Mouse (Mus musculus) layer of hippocampus, postnatal 14 days (tissue): ENCODE results near the gene Gdpd2. TPM values are rescaled to one million over a fixed set of nuclear protein-coding genes. Genes with fewer than 3 reads are reported as not detected.

Source experiments
- DNase-seq, 2 experiments: peaks; one replicate each; pipeline ENCODE4 v3.0.0; 2021 to 2022; ENCODE audit warnings: low spot score in 2 of 2, mixed read lengths in 1 of 2
- total RNA-seq, 2 experiments: library from RNA; stranded (reverse); gene quantifications; 2 replicates each; pipeline ENCODE4 v1.2.3; 2021

Gdpd2 gene
- total RNA-seq, 2 experiments from 2014 or later, result 13.1 to 19.1 TPM

DNA sequence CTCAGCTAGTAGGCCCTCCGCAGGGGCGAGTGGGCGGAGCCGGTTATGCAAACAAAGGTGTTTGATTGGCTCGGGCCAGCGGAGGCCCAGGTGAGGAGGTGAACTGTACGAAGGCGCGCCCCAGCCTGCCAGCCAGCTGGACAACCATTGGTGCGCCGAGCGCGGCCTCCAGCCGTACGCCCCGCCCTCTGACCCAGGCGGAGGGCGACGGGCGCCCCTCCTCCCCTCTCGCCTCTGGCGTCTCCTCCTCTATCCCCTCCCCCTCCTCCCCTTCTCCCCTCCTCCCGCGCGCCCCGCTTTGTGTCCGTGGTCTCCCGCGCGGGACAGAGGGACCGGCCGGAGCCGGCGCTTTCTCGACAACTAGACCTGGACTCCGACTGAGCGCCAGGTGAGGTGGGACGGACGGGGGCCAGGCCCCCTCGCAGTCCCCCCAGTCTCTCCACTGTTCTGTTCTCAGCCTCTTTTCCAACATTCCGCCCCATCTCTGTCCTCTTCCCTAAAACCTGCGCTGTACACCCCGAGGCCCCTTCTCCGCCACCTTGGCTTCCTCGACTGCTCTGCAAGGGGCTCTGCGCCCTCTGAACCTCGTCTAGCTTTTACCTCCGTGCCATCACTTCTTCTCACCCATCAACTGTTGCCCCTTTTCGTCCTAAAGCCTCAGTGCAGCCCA lies 47.4 kb downstream of the Gdpd2 start:
- no peak for DNase-seq

DNA sequence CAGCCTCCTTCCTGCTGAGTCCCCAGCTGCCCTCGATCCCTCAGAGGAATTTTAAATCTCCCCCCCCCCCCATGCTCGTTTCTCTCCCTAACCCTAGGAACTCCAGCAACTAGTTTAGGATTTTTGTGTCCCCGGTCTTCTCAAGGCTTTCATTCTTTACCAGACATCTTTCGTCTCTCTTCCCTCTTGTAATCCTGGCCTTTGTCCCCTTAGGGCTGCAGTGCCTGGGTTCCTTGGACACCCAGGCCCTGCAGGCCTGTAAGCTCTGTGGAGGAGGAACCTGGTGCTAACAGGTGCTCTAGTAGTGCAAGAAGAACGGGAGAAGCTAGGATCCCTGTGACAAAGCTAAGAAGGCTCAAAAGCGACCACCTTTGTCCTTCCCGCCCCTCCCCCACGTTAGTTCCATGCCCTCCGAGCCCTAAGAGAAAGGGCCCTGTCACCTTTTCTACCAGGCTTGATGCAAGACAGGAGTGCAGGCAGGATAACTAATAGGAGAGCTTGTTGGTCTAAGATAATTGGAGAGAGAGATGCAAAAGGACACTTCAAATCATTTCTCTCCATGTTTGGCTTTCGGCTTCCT lies 48.1 kb downstream of the Gdpd2 start:
- no peak for DNase-seq

DNA sequence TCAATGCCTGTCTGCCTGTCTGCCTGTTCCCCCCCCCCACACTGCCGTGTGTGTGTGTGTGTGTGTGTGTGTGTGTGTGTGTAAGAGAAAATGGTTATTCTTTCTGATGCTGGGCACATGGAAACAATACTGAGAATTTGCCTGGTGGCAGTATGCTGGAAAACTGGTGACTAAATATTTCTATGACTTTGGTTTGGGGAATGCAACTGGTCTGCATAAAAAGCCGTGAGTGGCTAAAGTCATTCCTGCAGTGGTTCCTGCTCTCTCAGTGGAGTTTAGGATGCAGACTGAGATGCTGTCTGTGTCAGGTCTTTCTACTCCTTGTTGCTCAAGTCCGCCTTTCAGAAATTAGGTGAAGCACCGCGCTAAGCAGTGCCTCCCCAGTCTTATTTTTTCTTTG lies 48.7 kb downstream of the Gdpd2 start:
- DNase-seq, result no peak

Other genes starting within 250 kb of the Gdpd2 start
- gene Igbp1, start 235.6 kb upstream of the Gdpd2 start, total RNA-seq, result 10 to 100 TPM; 34.5 to 36.8 TPM
- gene Dgat2l6, start 205.0 kb upstream of the Gdpd2 start, total RNA-seq, result not detected
- gene Awat1, start 157.6 kb upstream of the Gdpd2 start, total RNA-seq, result not detected
- under 1 TPM in 1 of 2 experiments, not detected in 1; 0.07 TPM for gene P2ry4, start 135.0 kb upstream of the Gdpd2 start, total RNA-seq
- not detected for gene Arr3, start 124.4 kb upstream of the Gdpd2 start, total RNA-seq
- 1 to 10 TPM; 1.6 to 2.4 TPM for gene Kif4, start 104.1 kb upstream of the Gdpd2 start, total RNA-seq
- gene Pdzd11, start 103.3 kb upstream of the Gdpd2 start, total RNA-seq, result 10 to 100 TPM; 36.6 to 36.7 TPM
- 100 to 1,000 TPM; 138 to 153 TPM for gene Dlg3, start 37.8 kb downstream of the Gdpd2 start, total RNA-seq